Mouse (Mus musculus): ENCODE results near the gene Sec31a. TPM values are rescaled to one million over a fixed set of nuclear protein-coding genes. Genes with fewer than 3 reads are reported as not detected.
"Not testable (repeated sequence)": the region's sequence is repeated elsewhere in the genome, so short reads cannot be mapped to it uniquely, and the experiment has no call there.

The Sec31a gene
- polyA plus RNA-seq, 1 experiment = 314 TPM

- H3K4me3 ChIP-seq (ENCODE audit: insufficient read depth, low read length) = peak overlapping the region; percentile 66
- TF ChIP-seq POLR2A (IDR thresholded peaks at IDR 0.05; ENCODE audit: low read depth, low read length) (peak; percentile 97), CTCF (IDR thresholded peaks at IDR 0.05; ENCODE audit: borderline replicate concordance, insufficient read depth, low read length) (no peak)
- peak overlapping the region; percentile 85 for H3K27ac ChIP-seq (ENCODE audit: insufficient read depth, low read length)
- H3K4me1 ChIP-seq (ENCODE audit: control insufficient read depth, insufficient read depth, low read length) = no peaks in the 10 kb centered on the region
Measured at GRCm38 (mm10) chr5:100429344-100430075, 13.5 kb upstream of the Sec31a start.

- no peaks in the 10 kb centered on the region; the same call in 1 of the 2 replicates for H3K4me1 ChIP-seq (ENCODE audit: control insufficient read depth, insufficient read depth, low read length)
- H3K4me3 ChIP-seq (ENCODE audit: insufficient read depth, low read length) = peak overlapping the region; percentile 63
- TF ChIP-seq CTCF (IDR thresholded peaks at IDR 0.05; ENCODE audit: borderline replicate concordance, insufficient read depth, low read length) (no peak), POLR2A (IDR thresholded peaks at IDR 0.05; ENCODE audit: low read depth, low read length) (no peak)
- H3K27ac ChIP-seq (ENCODE audit: insufficient read depth, low read length) = peak overlapping the region; percentile 52
Measured at GRCm38 (mm10) chr5:100428734-100429343, 12.8 kb upstream of the Sec31a start.

GRCm38 (mm10) chr5:100428031-100428733, 12.1 kb upstream of the Sec31a start:
- Histone ChIP-seq H3K4me1 (ENCODE audit: control insufficient read depth, insufficient read depth, low read length) (no peaks in the 10 kb centered on the region; the same call in none of the 2 replicates), H3K4me3 (ENCODE audit: insufficient read depth, low read length) (peak overlapping the region; percentile 63), H3K27ac (ENCODE audit: insufficient read depth, low read length) (no peak overlapping the region)
- no peak for TF ChIP-seq CTCF (IDR thresholded peaks at IDR 0.05; ENCODE audit: borderline replicate concordance, insufficient read depth, low read length)
- 0 out of 2 replicates have a peak, but pooled peaks have one; percentile 19 for TF ChIP-seq POLR2A (IDR thresholded peaks at IDR 0.05; ENCODE audit: low read depth, low read length)

GRCm38 (mm10) chr5:100427276-100427675, 11.2 kb upstream of the Sec31a start:
- Histone ChIP-seq H3K4me1 (ENCODE audit: control insufficient read depth, insufficient read depth, low read length) (no peaks in the 10 kb centered on the region; the same call in none of the 2 replicates), H3K4me3 (ENCODE audit: insufficient read depth, low read length) (peak overlapping the region; percentile 63), H3K27ac (ENCODE audit: insufficient read depth, low read length) (no peak overlapping the region)
- TF ChIP-seq POLR2A (IDR thresholded peaks at IDR 0.05; ENCODE audit: low read depth, low read length) (no peak; the same call in 1 of the 2 replicates), CTCF (IDR thresholded peaks at IDR 0.05; ENCODE audit: borderline replicate concordance, insufficient read depth, low read length) (no peak)

GRCm38 (mm10) chr5:100425823-100426222, 9.8 kb upstream of the Sec31a start:
- not testable (repeated sequence) for H3K27ac ChIP-seq (ENCODE audit: insufficient read depth, low read length); H3K4me1 ChIP-seq (ENCODE audit: control insufficient read depth, insufficient read depth, low read length); H3K4me3 ChIP-seq (ENCODE audit: insufficient read depth, low read length)

- H3K4me1 ChIP-seq (ENCODE audit: control insufficient read depth, insufficient read depth, low read length) = peaks cover 3% of the 10 kb centered on the region
- H3K27ac ChIP-seq (ENCODE audit: insufficient read depth, low read length) = no peak overlapping the region
- no peak overlapping the region for H3K4me3 ChIP-seq (ENCODE audit: insufficient read depth, low read length)
- TF ChIP-seq POLR2A (IDR thresholded peaks at IDR 0.05; ENCODE audit: low read depth, low read length) (no peak), CTCF (IDR thresholded peaks at IDR 0.05; ENCODE audit: borderline replicate concordance, insufficient read depth, low read length) (no peak)
Measured at GRCm38 (mm10) chr5:100424252-100424651, 8.2 kb upstream of the Sec31a start.

GRCm38 (mm10) chr5:100423626-100424025, 7.6 kb upstream of the Sec31a start:
- H3K4me3 ChIP-seq (ENCODE audit: insufficient read depth, low read length) = no peak overlapping the region
- no peak for TF ChIP-seq POLR2A (IDR thresholded peaks at IDR 0.05; ENCODE audit: low read depth, low read length)
- TF ChIP-seq CTCF (IDR thresholded peaks at IDR 0.05; ENCODE audit: borderline replicate concordance, insufficient read depth, low read length) = no peak

GRCm38 (mm10) chr5:100418861-100419260, 2.8 kb upstream of the Sec31a start:
- TF ChIP-seq CTCF (IDR thresholded peaks at IDR 0.05; ENCODE audit: borderline replicate concordance, insufficient read depth, low read length) (no peak), POLR2A (IDR thresholded peaks at IDR 0.05; ENCODE audit: low read depth, low read length) (0 out of 2 replicates have a peak, but pooled peaks have one; percentile 6)
- Histone ChIP-seq H3K27ac (ENCODE audit: insufficient read depth, low read length) (no peak overlapping the region; the same call in 1 of the 2 replicates), H3K4me3 (ENCODE audit: insufficient read depth, low read length) (no peak overlapping the region), H3K4me1 (ENCODE audit: control insufficient read depth, insufficient read depth, low read length) (peaks cover 6% of the 10 kb centered on the region)

More at GRCm38 (mm10) chr5:100423626-100424025, 7.6 kb upstream of the Sec31a start:
- Histone ChIP-seq H3K4me1 (ENCODE audit: control insufficient read depth, insufficient read depth, low read length) (peaks cover 3% of the 10 kb centered on the region), H3K27ac (ENCODE audit: insufficient read depth, low read length) (no peak overlapping the region)

GRCm38 (mm10) chr5:100418077-100418476, 2.0 kb upstream of the Sec31a start:
- no peak overlapping the region for H3K27ac ChIP-seq (ENCODE audit: insufficient read depth, low read length)
- TF ChIP-seq POLR2A (IDR thresholded peaks at IDR 0.05; ENCODE audit: low read depth, low read length) = no peak
- TF ChIP-seq CTCF (IDR thresholded peaks at IDR 0.05; ENCODE audit: borderline replicate concordance, insufficient read depth, low read length) = no peak
- no peak overlapping the region for H3K4me3 ChIP-seq (ENCODE audit: insufficient read depth, low read length)
- peaks cover 8% of the 10 kb centered on the region; the same call in 1 of the 2 replicates for H3K4me1 ChIP-seq (ENCODE audit: control insufficient read depth, insufficient read depth, low read length)

Data from embryonic fibroblast, embryonic 13.5 days (primary cell).